Mouse (Mus musculus) layer of hippocampus, adult 18-20 months (tissue): ENCODE measurements around the gene Wdr45. TPM values are rescaled to one million over a fixed set of nuclear protein-coding genes. Genes with fewer than 3 reads are reported as not detected.
"Not testable (repeated sequence)": the region's sequence is repeated elsewhere in the genome, so short reads cannot be mapped to it uniquely, and the experiment has no call there.

Source experiments
- DNase-seq, 2 experiments: peaks; one replicate each; pipeline ENCODE4 v3.0.0; 2022; ENCODE audit warnings: low spot score in 2 of 2
- total RNA-seq, 2 experiments: library from RNA; stranded (reverse); gene quantifications; 2 replicates each; pipeline ENCODE4 v1.2.3; 2021

The Wdr45 gene
- total RNA-seq, 2 experiments from 2014 or later: 61.6 to 67.4 TPM

DNA sequence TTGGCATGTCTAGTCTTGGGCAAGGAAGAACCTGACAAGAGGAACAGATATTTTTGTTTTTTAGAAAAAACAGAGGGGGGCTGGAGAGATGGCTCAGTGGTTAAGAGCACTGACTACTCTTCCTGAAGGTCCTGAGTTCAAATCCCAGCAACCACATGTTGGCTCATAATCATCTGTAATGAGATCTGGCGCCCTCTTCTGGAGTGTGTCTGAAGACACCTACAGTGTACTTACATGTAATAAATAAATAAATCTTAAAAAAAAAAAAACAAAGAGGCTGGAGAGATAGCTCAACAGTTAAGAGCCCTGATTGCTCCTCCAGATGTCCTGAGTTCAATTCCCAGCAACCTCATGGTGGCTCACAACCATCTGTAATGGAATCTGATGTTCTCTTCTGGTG, 1.9 kb downstream of the Wdr45 start:
- not testable (repeated sequence) for DNase-seq

DNA sequence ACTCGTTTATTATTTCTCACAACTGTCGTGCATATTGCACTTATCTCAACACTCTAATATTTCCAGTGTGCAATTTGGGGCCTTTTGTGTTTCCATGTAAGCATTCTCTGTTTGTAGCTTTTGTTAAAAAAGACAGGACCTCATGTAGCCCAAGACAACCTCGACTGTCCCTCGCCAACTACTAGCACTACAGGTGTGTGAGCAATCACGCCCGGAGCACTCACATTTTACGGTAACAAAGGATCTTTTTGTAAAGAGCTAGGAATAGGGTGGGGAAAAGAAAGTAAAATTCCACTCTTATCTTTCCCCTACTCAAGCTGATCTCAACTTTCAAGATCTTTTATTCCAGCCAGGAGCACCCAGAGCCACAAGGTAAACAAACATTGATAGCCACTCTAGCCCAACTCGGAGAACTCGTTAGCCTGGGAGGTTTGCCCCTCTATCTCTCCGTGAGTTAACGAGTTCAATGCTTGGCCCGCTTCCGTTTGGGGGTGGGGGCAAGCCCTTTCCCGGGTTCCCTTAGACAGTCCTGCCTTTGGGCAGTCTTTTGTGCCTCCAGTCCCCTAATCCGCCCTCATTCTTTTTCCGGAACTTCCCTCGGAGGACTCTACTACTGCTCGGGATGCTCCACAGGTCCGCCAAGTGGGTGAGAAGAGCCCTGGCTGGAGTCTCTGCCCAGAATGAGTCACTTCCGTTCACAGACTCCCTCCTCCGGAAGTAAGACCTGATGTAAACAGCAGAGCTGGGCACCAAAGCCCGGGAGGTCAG, 7.6 kb downstream of the Wdr45 start, which contains the start of gene Gm45208:
Gm45208 (plus strand) TSS at position 732 of the 768 bp plus-strand sequence.
- DNase-seq: peak; percentile 45 to 79

DNA sequence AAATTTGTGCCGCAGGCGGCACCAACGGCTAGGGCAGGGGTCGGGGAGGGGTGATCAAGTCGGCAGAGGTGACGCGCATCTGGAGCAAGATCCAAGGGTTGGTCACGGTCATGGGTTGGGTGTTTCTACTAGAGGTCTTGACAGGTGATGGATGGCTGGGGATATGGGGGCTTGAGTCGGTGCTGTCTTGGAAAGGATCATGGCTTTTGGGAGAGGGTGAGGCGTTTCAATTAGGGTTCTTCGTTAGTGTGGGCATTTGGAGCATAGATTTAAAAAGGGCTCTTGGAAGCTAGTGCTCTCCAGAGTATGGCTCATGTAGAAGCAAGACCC, 8.1 kb downstream of the Wdr45 start:
- DNase-seq: no peak

DNA sequence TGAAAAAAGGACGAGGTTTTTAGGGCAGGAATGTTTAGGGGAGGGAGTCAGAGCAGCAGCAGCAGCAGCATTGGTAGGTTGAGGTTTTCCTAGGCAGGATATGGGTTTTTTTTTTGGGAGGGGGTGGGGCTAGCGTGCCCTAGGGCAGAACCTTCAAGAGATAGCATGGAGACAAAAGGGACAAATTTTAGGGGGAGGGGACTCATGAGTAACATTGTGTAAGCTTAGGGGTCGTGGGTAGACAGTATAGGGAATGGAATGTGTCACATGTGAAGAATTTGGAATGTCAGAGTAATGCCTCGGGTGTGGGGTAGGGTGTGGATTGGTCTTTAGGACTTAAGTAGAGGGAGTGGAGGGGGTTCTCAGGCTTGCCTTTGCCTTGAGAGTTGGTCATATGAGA, 8.6 kb downstream of the Wdr45 start:
- no peak for DNase-seq

DNA sequence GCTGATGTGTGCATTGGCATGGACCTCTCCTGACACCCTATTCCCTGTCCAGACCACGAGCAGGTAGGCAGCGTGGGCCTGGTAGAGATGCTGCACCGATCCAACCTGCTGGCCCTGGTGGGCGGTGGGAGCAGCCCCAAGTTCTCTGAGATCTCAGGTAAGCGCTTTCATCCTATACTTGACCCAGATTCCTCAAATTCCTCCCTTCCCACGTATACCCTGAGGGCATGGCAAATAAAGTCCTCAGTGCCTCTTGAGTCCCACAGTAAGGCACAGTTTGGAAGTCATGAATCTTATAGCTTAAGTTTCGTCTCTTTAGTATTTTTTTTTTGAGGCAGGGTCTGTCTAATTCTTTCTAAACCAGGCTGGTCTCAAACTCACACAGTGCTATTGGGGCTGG, 10.0 kb downstream of the Wdr45 start:
- DNase-seq: no peak

DNA sequence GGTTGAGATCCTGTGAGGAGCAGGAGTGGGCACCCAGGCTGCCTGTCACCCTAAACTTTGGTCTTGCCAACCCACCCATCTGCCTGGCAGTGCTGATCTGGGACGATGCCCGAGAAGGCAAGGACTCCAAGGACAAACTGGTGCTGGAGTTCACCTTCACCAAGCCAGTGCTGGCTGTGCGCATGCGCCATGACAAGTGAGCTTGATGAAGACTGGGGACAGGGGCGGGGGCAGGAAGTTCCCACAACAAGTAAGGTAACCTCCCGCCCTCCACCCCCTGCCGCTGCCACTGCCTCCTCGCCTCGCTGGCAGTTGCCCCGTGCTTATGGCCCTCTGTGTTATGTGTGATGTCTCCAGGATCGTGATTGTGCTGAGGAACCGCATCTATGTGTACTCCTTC, 11.7 kb downstream of the Wdr45 start:
- no peak for DNase-seq

DNA sequence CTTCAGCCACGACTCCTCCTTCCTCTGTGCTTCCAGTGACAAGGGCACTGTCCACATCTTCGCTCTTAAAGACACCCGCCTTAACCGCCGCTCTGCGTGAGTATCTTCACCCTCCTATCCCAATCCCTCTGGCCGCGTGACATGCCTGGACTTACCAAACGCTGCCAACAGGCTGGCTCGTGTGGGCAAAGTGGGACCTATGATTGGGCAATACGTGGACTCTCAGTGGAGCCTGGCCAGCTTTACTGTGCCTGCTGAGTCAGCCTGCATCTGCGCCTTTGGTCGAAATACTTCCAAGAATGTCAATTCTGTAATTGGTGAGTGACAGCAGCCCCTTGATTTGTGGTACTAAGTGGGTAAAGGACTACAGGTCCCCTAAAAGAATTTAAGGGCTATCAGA, 13.0 kb downstream of the Wdr45 start:
- DNase-seq: no peak

DNA sequence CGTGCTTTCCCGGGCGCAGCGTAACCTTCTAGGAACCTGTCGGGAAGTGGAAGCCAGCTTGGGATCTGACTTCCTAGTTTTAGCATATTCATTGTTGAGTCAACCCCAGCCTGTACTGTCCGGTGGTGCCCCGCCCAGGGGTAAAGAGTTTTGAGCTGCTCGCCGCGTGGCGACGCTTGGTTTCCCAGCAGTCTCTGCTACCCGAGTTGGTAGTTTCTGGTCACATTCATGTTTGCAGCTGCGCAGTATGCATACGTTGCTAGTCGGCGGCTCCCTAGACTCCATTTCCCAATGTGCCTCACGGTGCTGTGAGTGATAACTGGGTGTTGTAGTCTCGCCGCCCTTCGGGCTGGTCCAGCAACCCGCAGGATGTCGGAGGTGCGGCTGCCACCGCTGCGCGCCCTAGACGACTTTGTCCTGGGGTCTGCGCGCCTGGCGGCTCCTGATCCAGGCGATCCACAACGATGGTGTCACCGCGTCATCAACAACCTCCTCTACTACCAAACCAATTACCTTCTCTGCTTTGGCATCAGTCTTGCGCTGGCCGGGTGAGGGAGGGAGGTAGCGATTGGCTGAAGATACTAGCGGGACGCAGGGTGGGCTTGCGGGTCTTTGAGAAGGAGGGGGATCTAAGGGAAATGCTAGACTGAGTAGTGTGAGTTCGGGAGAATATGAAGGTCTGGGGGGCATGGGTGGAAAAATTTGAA, 14.2 kb downstream of the Wdr45 start, which contains the start of gene Praf2:
Praf2 (plus strand) TSS at position 225 of the 707 bp plus-strand sequence.
- DNase-seq: peak; percentile 77 to 90

DNA sequence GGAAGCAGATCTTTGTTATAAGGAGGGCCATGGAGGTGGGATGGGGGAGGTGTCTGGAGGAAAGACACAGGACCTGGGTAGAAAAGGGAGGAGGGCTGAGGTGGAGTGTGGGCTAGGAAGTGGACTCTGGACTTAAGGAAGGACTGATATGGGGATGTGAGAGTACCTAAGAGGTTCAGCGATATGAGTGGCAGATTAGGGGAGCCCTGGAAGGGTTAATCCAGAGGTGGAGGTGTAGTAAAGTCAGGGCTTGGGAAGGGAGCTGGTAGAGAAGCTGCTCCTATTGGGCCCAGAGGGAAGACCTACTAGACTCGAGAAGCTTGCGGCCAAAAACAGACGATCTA, 14.8 kb downstream of the Wdr45 start:
- DNase-seq: no peak

DNA sequence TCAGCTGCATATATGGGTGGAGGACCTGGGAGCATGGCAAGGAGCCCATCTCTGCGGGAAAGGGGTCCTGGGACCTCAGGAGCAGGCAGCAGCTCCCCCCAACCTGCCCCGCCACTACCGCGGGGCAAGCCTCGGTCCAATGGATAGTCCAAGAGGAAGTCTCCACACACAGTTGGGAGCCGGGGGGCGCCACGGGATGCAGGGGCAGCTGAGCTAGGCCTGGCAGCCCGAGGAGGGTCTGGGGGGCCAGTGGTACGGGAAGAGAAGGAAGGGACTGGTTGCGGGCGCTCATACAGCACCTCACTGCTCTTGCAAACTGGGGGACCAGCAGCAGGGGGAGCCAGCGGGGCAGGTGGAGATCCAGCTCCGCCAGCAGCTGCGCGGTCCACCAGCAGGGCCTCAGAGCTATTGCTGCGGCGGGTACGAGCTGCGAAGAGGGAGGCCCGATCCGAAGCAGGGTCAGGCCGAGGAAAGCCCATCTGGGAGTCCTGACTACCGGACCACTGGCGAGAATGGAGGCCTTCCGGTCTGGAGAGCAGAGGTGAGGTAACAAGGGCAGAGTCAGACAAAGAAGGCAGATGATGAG, 19.5 kb downstream of the Wdr45 start:
- DNase-seq: peak in 1 of 2 experiments; percentile 37

DNA sequence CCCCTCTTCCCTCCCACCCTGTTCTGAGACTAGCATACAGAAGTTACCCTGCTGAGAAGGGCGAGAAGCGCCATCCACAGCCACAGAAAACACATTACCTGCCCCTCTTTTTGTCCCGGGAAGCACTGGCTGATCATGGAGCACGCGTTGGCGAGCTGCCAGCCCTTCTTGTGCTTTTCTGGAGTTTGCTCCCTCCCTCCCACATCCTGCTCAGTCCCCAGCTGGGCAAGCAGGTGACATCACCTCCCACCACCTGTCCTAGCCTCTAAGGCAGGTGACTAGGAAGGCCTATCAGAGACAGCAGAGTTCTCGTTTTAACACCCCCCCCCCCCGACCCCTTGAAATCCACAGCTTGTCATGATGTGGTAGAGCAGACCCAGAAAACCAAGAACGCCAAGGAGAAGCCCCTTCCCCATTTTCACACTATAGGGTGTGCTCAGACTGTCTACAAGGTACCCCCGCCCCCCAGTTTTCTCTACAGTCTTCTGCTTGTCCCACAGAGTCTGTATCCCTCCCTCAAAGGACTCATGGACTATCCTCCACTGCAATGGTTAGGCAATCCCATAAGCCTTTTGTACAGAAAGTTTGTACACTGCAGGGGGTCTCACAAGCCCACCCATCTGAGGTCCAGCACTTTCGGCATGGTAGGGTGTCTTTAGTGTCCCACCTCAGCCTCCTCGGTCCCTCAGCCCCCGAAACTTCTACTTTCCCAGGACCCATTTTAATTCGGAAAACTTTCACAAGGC, 25.4 kb downstream of the Wdr45 start:
- no peak for DNase-seq

DNA sequence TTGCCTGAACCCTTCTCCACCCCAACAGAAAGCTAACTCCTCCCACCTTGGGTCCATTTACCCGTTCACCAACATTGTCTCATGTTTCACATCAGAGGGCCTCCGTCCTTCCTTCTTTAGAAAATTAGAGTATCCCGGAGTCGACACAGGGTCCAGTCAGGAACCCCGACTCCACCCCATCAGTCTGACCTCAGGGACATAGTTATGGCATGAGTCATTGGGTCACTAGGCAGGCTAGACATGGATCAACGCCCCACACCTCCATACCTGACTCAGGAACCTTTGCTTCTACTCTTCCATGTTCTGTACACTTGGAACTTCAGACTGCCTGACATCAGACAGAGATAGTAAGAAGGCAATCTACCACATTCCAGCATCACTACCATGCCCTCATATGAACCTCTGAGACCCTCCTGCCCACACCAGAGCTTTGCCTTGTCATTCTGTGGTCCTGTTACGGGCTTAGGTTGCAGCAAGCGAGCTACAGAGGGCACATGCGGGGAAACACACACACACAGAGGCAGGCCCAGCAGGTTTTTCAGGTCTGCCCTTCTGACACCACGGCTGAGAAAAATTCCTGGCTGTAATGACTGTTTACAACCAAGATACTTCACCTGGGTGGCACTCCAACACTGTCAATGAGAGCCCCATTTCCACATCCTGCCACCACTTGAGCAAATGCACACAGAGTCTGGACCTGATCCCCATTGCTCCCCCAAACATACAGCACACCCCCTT, 26.1 kb downstream of the Wdr45 start:
- no peak for DNase-seq

DNA sequence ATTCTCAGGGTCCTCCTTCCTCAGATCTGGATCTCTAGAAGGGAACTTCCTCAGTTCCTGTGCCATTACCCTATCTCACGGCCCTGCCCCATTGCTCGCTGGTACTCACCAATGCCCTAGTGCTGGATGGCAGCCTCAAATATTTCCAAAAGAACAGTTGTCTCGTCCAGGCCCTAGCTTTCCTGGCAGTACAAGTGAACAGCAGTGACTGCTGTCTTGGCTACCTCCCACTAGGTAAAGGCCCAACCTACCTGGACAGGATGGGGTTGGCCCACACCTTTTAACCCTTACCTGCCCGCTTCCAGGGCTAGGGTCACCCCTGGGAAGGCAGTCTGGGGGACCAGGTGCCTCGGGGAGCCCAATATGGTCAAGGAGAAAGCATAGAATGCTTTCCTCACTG, 27.0 kb downstream of the Wdr45 start:
- no peak for DNase-seq

DNA sequence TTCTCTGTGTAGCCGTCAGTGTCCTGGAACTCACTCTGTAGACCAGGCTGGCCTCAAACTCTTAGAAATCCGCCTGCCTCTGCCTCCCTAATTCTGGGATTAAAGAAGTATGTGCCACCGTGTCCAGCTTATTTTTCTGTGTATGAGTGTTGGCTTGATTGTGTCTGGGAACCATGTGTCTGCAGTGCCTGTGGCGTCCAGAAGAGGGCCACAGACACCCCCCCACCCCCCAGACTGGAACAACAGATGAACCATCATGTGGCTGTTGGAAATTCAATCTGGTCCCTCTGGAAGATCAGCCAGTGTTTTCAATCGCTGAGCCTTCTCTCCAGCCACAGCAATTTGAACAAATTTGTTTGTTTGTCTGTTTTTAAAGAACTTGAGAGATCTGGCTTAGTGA, 29.3 kb downstream of the Wdr45 start:
- no peak for DNase-seq

DNA sequence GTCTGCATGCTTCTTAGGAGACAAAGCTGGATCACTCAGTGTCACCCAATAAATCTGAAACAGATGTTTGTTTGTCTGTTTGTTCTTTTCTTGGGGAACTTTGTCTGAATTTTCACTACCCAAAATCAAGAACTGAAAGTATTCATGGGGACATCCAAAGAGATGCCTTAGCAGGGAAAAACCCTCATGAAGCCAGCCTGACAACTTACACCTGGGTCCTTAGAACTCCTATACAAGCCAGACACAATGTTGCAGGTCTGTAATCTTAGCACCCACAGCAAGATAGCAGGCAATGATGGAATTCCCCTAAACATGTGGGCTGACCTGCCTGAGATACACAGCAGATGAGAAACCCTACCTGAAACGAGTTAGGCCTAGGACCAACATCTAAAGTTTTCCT, 30.8 kb downstream of the Wdr45 start:
- no peak for DNase-seq

DNA sequence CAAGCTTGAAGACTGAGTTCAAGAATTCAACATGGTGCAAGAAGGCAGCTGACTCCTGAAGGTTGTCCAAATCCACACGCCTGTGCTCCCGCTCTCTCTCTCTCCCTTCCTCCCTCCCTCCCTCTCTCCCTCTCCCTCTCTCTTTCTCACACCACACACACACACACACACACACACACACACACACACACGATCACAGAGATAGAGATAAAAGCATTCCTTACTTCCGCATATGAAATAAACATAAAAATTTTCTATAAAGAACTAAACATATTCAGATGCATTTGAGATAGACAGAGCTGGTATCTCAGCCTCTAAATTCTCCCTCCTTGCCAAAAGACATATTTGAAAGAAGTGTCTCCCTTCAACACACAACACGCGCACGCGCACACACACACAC, 31.3 kb downstream of the Wdr45 start:
- DNase-seq: no peak

DNA sequence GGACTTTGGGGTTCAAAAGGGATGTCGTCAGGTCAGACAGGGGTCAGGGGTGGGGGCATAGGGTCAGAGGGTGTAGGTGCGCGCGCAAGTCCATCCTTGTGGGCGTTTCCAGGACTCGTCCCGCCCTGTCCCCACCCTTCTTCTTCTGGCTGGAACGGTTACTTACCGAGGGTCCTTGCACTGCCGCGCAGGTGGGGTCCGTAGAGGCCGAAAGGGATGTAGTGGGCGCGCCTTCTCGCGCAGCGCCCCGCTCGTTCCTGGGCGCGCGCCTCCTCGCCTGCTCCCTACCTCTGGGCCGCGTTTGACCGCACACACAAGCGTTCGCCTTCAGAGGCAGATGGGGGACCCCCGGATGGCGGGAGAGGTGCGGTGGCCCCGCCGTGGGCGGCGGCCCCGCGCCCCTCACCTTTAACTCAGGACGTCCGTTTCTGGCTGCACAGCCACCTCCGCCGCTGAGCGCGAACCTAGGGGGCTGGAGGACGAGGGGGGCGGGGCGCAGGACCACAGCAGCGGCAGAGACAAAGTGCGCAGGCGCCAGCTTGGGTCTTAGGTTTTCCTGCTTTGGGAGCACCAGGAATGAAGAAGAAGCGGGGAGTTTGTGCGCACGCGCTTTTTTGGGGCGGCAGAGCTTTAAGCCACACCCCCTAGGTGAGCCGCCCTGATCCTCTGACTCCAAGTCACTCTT, 36.4 kb downstream of the Wdr45 start, which contains the start of gene Ccdc120:
Ccdc120 (minus strand) TSS at position 474 of the 685 bp plus-strand sequence.
- peak; percentile 51 to 78 for DNase-seq

DNA sequence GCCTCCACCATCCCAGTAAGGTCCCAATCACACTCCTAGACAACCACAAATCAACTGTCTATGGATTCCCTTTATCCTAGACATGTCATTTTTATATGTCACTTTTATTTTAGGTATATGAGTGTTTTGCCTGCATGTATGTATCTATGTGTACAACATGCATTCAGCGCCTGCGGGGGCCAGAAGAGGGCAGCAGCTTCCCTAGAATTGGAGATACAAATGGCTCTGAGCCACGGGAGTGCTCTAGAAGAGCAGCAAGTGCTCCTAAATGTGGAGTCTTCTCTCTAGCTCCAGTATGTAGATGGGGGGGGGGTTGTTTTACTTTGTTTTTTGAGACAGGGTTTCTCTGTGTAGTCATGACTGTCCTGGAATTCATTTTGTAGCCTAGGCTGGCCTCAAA, 39.5 kb downstream of the Wdr45 start:
- DNase-seq: not testable (repeated sequence)

DNA sequence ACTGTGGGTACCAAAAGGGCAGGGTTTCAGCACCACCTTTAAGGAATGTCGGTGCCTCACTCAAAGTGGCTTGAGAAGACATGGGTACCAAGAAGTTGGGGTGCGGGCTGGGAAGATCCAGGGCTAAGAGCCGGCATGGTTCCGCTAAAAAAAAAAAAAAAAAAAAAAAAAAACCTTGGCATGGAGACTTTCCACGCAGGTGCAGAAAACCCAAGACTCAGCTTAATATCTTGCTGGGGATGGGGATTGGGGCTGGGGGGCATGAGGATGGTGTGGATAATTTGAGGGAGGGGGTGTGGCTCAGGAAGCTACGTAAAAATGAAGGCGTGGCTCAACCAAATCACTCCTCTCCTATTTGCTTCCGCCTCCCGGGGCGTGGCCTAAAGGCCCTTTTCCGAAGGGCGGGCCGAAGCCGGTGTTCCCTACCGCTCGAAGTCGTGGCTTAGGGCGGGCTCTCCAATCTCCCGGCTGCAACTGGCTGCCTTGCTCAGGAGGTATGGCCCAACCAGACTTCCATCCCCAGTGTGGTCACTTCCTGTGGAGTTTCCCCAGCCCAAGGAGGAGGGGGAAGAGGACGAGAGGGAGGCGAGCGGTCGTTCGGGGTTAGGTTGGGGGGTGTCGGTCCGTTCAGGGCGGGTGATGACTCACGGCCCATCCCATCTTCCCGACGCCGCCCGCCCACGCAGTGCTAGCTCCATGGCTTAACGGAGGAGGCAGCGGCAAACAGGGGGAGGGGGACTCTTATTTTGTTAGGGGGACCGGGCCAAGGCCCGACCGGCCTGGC, 48.2 kb downstream of the Wdr45 start, which contains the start of gene Tfe3:
Tfe3 (plus strand) TSS at position 424 of the 784 bp plus-strand sequence.
- DNase-seq: peak; percentile 90 to 92

DNA sequence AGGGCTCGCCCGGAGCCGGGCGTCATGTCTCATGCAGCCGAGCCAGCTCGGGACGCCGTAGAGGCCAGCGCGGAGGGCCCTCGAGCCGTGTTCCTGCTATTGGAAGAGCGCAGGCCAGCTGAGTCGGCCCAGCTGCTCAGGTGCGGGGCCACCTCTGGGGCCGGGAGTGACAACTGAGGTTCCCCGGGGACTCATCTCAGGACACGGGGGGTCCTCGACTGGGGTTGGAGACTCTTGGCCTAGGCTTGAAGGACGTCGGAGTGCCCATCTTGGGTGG, 48.7 kb downstream of the Wdr45 start:
- DNase-seq: no peak
